11 mouse cellular contexts compared by ENCODE assay signal in the genomic region with DNA sequence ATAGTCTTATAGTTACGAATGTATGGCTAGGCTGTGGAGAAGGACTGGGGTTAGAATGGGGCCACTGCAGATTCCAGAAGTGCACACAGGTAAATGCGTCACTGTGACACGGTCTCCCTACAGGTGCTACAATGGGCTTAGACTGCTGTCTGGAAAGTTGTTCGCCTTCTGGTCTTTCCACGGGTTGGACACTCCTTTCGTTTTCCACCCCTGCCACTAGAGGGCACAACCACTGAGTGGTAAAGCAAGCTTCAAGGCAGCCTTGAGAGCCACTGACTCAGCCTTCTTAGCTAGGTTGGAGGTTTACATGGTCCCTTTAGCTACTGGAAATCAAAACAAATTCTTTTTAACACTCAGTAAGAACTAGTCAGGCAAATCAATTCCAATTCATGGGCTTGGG.
DNase-seq lines count a peak whose midpoint lies in the region; TF ChIP-seq lines count a peak whose summit lies in the region.
"Had no signal": no experiment of that assay in that cellular context is flagged by ENCODE, and none has a peak within 500 bp of the region (broad histone marks: within the 10 kb centered on the region; RNA-seq: fewer than 3 reads in every experiment).

No protein-coding gene starts in this region.

- 92% methylated on average over 6 of the region's 6 CpGs for WGBS in cerebellum, adult 2 months

- H3K27me3 ChIP-seq in cerebellum, adult 2 months (ENCODE audit: control insufficient read depth, insufficient read depth, low read length): no peaks in the 10 kb centered on the region
- H3K27me3 ChIP-seq: heart, embryonic 15.5 days; neural tube, embryonic 13.5 days; Patski had no signal

- no peak for DNase-seq in cerebellum, adult 2 months
- DNase-seq in cerebellum, postnatal 25 days: no peak
- DNase-seq in layer of hippocampus, postnatal 25 days (ENCODE audit: extremely low spot score in 1 of 2, low spot score in 1 of 2): peak; percentile 4 to 11
- DNase-seq in layer of hippocampus, adult 18-20 months (ENCODE audit: low spot score in 2 of 2): no peak
- DNase-seq in thymus, postnatal 25 days: peak; percentile 12
- no peak for DNase-seq in thymus, postnatal 10 days (ENCODE audit: low spot score in 2 of 2)
- no peak for DNase-seq in urinary bladder, postnatal 36 days (ENCODE audit: low spot score in 2 of 2)
- DNase-seq in cerebellum, postnatal 14 days: no peak

- H3K27ac ChIP-seq in cerebellum, adult 2 months (ENCODE audit: insufficient read depth, low read length): no peak overlapping the region
- H3K27ac ChIP-seq: heart, embryonic 15.5 days; neural tube, embryonic 13.5 days had no signal

- peak; percentile 7; the same call in 1 of the 2 replicates for TF ChIP-seq CTCF in cerebellum, adult 2 months (IDR thresholded peaks at IDR 0.05; ENCODE audit: borderline replicate concordance, insufficient read depth, low read depth, low read length)

- H3K4me3 ChIP-seq in cerebellum, adult 2 months (replicated peaks; ENCODE audit: insufficient read depth, low read depth, low read length): no peak overlapping the region
- H3K4me3 ChIP-seq: heart, embryonic 15.5 days; neural tube, embryonic 13.5 days had no signal

- 0 out of 2 replicates have a peak, but pooled peaks cover 5% of the 10 kb centered on the region for H3K4me1 ChIP-seq in cerebellum, adult 2 months (ENCODE audit: control insufficient read depth, insufficient read depth, low read length)
- H3K4me1 ChIP-seq: heart, embryonic 15.5 days had no signal

- no peak for TF ChIP-seq POLR2A in cerebellum, adult 2 months (IDR thresholded peaks at IDR 0.05; ENCODE audit: borderline replicate concordance, insufficient read depth, low read length)

Comparison
In these comparisons a context has a peak if more than half of its experiments do, and no peak if none do; other contexts are left out.
1. DNase-seq: peak in layer of hippocampus, postnatal 25 days (2 of 2) and thymus, postnatal 25 days (single experiment); none in cerebellum, adult 2 months (0 of 2), cerebellum, postnatal 25 days (0 of 2), layer of hippocampus, adult 18-20 months (0 of 2), thymus, postnatal 10 days (0 of 2), urinary bladder, postnatal 36 days (0 of 2) and cerebellum, postnatal 14 days (0 of 2).